Mouse (Mus musculus): Measurements from ENCODE around the gene Tex16.

The Tex16 gene

DNA sequence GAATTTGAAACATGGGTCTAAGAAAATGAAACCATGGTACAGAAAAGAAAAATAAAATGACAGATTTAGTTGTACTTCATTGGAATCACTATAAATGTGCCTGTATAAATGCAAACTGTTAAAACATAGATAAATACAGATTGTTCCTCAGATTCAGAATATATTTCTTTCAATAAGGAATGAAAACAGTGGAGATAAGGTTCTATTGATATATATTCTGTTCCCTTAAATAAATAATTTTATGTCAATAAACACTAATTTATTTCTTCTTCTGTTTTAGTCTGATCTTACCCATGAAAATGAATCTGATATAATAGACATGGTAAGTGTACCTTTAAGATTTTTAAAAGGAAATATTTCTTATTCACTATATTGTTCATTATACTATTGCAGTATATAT lies at the start of gene Tex16:
TSS of gene Tex16 (plus strand) at position 301 of the 400 bp plus-strand sequence.
- DNase-seq, result no peak

DNA sequence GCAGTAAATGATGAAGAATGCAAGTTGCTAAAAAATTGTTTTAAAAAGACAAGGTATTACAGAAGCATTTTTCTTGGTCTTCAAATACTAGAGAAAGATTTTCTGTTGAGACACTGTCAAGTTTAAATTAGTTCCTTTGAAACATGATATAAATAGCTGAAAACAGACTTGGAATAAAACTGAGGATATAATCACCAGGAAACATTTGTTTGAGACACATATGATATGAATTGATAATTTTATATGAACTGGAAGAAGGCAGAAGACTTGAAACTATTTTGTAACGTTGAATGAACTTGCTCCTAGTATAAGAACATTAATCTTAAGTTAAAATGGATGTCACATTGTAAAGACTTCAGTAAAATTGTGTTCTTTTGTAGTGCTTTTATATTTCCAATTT lies 11.1 kb upstream of the Tex16 start:
- no peak for DNase-seq

Data from thymus, postnatal 4 days (tissue).